Mouse (Mus musculus): ENCODE data around the gene Rab5if. TPM values are rescaled to one million over a fixed set of nuclear protein-coding genes. Genes with fewer than 3 reads are reported as not detected.
"Not testable (repeated sequence)": the region's sequence is repeated elsewhere in the genome, so short reads cannot be mapped to it uniquely, and the experiment has no call there.

Rab5if gene
- polyA plus RNA-seq, 1 experiment from 2014 or later: 176 TPM

GRCm38 (mm10) chr2:156894496-156895265 is 31.8 kb downstream of the Rab5if start:
- H3K4me3 ChIP-seq: no peak overlapping the region
- WGBS: 86% methylated on average over 15 of the region's 15 CpGs
- no peak overlapping the region for H3K9ac ChIP-seq (replicated peaks)

DNA sequence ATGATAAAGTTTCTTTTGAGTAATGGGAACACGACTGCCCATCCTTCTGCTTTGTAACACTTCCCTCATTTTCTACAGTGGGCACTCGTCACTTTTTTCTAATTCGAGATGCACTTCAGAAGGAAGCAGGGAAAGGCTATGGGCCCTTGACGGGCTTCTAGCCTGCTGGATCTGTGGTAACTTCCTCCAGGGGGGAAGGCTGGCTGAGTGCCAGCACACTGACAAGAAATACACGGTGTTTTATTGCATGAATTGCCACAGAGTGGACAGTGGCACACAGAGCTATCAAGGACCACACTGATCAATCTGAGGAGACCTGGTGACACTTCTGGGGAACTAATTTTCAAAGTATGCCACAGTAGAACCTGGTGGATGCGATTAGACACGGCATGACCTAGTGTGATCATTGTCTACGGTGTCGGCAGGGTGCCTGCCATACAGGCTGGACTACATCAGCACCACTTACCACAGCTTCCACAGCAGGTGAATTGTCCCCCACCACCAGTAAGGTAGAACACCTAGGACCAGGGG is 33.5 kb downstream of the Rab5if start:
- Histone ChIP-seq H3K4me3 (no peak overlapping the region), H3K9me3 (no peaks in the 10 kb centered on the region), H3K9ac (replicated peaks) (no peak overlapping the region), H3K4me1 (peaks cover 8% of the 10 kb centered on the region; the same call in 1 of the 2 replicates), H3K36me3 (no peaks in the 10 kb centered on the region), H3K27me3 (no peaks in the 10 kb centered on the region), H3K4me2 (replicated peaks) (no peak overlapping the region), H3K27ac (replicated peaks) (no peak overlapping the region)
- no peak for ATAC-seq (ENCODE audit: low FRiP score, low read depth)
- WGBS: 83% methylated on average over 9 of the region's 9 CpGs

More at GRCm38 (mm10) chr2:156894496-156895265, 31.8 kb downstream of the Rab5if start:
- Histone ChIP-seq H3K27ac (replicated peaks) (no peak overlapping the region), H3K4me1 (peaks cover 8% of the 10 kb centered on the region; the same call in 1 of the 2 replicates), H3K36me3 (no peaks in the 10 kb centered on the region), H3K9me3 (no peaks in the 10 kb centered on the region), H3K27me3 (no peaks in the 10 kb centered on the region), H3K4me2 (replicated peaks) (no peak overlapping the region)
- no peak for ATAC-seq (ENCODE audit: low FRiP score, low read depth)

DNA sequence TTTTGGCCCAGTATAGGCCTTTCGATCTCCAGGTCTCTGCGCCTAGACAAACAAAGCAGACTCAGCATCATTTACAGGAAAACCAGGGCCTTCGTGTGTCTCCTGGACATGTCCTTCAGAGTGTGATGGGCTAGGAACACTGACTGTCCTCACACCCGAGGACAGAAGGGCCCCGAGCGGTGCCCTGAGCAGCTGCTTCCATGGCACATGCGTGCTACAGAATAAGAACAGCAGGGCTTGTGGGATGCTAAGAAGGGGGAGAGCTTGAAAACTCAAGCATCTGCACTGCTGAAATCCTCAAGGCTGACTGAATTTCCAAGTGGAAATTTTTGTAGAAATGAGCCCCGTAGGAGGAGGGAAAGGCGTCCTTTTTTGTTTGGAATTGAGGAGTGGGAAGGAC is 34.1 kb downstream of the Rab5if start:
- H3K36me3 ChIP-seq: no peaks in the 10 kb centered on the region
- no peak overlapping the region for H3K27ac ChIP-seq (replicated peaks)
- H3K4me2 ChIP-seq (replicated peaks): no peak overlapping the region
- no peak overlapping the region for H3K9ac ChIP-seq (replicated peaks)
- H3K27me3 ChIP-seq: no peaks in the 10 kb centered on the region
- no peak overlapping the region for H3K4me3 ChIP-seq
- H3K9me3 ChIP-seq: no peaks in the 10 kb centered on the region
- peaks cover 5% of the 10 kb centered on the region; the same call in 1 of the 2 replicates for H3K4me1 ChIP-seq
- 89% methylated on average over 9 of the region's 9 CpGs for WGBS
- ATAC-seq (ENCODE audit: low FRiP score, low read depth): no peak

GRCm38 (mm10) chr2:156898374-156898773 is 35.4 kb downstream of the Rab5if start:
- Histone ChIP-seq H3K27ac (replicated peaks) (no peak overlapping the region), H3K27me3 (no peaks in the 10 kb centered on the region), H3K4me1 (no peaks in the 10 kb centered on the region), H3K4me3 (no peak overlapping the region), H3K4me2 (replicated peaks) (no peak overlapping the region), H3K9ac (replicated peaks) (no peak overlapping the region), H3K36me3 (no peaks in the 10 kb centered on the region), H3K9me3 (no peaks in the 10 kb centered on the region)
- no peak for ATAC-seq (ENCODE audit: low FRiP score, low read depth)
- 75% methylated on average over 4 of the region's 4 CpGs for WGBS

- Histone ChIP-seq H3K27me3 (no peaks in the 10 kb centered on the region), H3K9me3 (no peaks in the 10 kb centered on the region), H3K36me3 (no peaks in the 10 kb centered on the region), H3K4me1 (no peaks in the 10 kb centered on the region), H3K4me2 (replicated peaks) (no peak overlapping the region), H3K27ac (replicated peaks) (no peak overlapping the region), H3K4me3 (no peak overlapping the region), H3K9ac (replicated peaks) (no peak overlapping the region)
- 77% methylated on average over 4 of the region's 4 CpGs for WGBS
- ATAC-seq (ENCODE audit: low FRiP score, low read depth): no peak
These were observed 36.3 kb downstream of the Rab5if start for GRCm38 (mm10) chr2:156899184-156899583.

DNA sequence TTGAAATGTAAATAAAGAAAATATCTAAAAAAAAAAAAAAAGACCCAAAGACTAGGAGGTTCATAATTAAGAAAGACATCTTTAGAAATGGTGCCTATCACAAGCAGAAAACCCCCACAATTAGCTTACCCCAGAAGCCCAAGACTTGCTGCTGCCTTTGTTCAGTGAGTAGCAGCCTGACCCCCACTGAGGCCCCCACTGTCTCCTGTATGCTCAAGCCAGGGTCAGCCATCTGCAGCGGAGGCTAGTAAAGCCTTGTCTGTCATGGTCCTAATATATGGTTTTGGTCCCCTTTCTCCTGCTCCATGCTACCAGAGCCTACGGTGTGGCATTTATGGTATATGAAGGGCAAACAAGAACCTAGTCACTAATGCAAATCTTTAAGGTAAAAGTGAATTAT is 38.4 kb downstream of the Rab5if start:
- Histone ChIP-seq H3K36me3 (no peaks in the 10 kb centered on the region), H3K4me2 (replicated peaks) (no peak overlapping the region), H3K27me3 (no peaks in the 10 kb centered on the region), H3K4me1 (no peaks in the 10 kb centered on the region), H3K9ac (replicated peaks) (no peak overlapping the region), H3K9me3 (no peaks in the 10 kb centered on the region), H3K27ac (replicated peaks) (no peak overlapping the region), H3K4me3 (no peak overlapping the region)
- ATAC-seq (ENCODE audit: low FRiP score, low read depth): no peak
- WGBS: 70% methylated on average over 2 of the region's 2 CpGs

DNA sequence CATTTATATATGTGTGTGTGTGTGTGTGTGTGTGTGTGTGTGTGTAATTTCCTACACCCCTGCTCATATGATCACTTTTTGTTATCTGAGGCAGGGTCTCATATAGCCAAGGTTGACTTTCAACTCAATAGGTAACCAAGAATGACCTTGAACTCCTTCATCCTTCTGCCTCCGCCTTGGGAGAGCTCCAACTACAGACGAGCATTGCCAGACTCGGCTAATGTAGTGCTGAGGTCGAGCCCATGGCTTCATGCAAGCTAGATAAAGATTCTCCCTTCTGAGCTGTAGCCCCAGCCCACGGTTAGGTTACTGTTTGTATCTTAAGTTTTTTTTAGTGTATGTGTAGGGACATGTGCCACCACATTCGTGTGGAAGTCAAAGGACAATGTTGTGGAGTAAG is 39.0 kb downstream of the Rab5if start:
- no peak overlapping the region for H3K4me3 ChIP-seq
- 81% methylated on average over 6 of the region's 6 CpGs for WGBS
- no peak overlapping the region for H3K4me2 ChIP-seq (replicated peaks)
- H3K9ac ChIP-seq (replicated peaks): no peak overlapping the region
- ATAC-seq (ENCODE audit: low FRiP score, low read depth): no peak
- H3K27me3 ChIP-seq: no peaks in the 10 kb centered on the region
- no peaks in the 10 kb centered on the region for H3K36me3 ChIP-seq
- no peaks in the 10 kb centered on the region for H3K9me3 ChIP-seq
- no peaks in the 10 kb centered on the region for H3K4me1 ChIP-seq
- no peak overlapping the region for H3K27ac ChIP-seq (replicated peaks)

DNA sequence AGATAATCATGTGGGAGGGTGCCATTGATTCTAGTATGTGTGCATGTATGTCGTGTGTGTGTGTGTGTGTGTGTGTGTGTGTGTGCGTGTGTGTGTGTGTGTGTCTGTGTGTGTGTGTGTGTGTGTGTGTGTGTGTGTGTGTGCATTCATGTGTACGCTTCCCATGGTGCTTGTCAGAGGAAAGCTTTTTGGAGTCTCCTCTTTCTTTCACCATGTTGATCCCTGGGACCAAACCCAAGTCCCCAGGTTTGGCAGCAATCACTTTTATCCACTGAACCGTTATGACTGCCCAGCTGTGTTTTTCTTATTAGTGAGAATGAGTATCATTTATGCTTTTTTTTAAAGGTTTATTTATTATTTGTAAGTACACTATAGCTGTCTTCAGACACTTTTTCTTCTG is 39.5 kb downstream of the Rab5if start:
- H3K9me3 ChIP-seq; H3K4me1 ChIP-seq; H3K9ac ChIP-seq (replicated peaks); H3K27me3 ChIP-seq; H3K4me3 ChIP-seq; ATAC-seq (ENCODE audit: low FRiP score, low read depth); H3K27ac ChIP-seq (replicated peaks); H3K4me2 ChIP-seq (replicated peaks); H3K36me3 ChIP-seq: not testable (repeated sequence)
- 79% methylated on average over 4 of the region's 4 CpGs for WGBS

- H3K27me3 ChIP-seq: no peaks in the 10 kb centered on the region
- H3K27ac ChIP-seq (replicated peaks): no peak overlapping the region
- no peaks in the 10 kb centered on the region for H3K9me3 ChIP-seq
- WGBS: 44% methylated on average over 2 of the region's 2 CpGs
- ATAC-seq (ENCODE audit: low FRiP score, low read depth): no peak
- no peaks in the 10 kb centered on the region for H3K36me3 ChIP-seq
- no peaks in the 10 kb centered on the region for H3K4me1 ChIP-seq
- H3K9ac ChIP-seq (replicated peaks): no peak overlapping the region
- no peak overlapping the region for H3K4me2 ChIP-seq (replicated peaks)
- H3K4me3 ChIP-seq: no peak overlapping the region
These were observed 40.4 kb downstream of the Rab5if start for GRCm38 (mm10) chr2:156903367-156903766.

- H3K27ac ChIP-seq (replicated peaks): no peak overlapping the region
- H3K9ac ChIP-seq (replicated peaks): no peak overlapping the region
- no peak for ATAC-seq (ENCODE audit: low FRiP score, low read depth)
- H3K9me3 ChIP-seq: no peaks in the 10 kb centered on the region
- no peaks in the 10 kb centered on the region for H3K27me3 ChIP-seq
- no peaks in the 10 kb centered on the region for H3K36me3 ChIP-seq
- H3K4me2 ChIP-seq (replicated peaks): no peak overlapping the region
- WGBS: 28% methylated on average over 6 of the region's 6 CpGs
- H3K4me1 ChIP-seq: no peaks in the 10 kb centered on the region
- H3K4me3 ChIP-seq: no peak overlapping the region
These were observed 42.2 kb downstream of the Rab5if start for GRCm38 (mm10) chr2:156904976-156905717.

GRCm38 (mm10) chr2:156905931-156906330 is 43.0 kb downstream of the Rab5if start:
- not testable (repeated sequence) for H3K4me2 ChIP-seq (replicated peaks); ATAC-seq (ENCODE audit: low FRiP score, low read depth); H3K27ac ChIP-seq (replicated peaks); H3K27me3 ChIP-seq; H3K4me3 ChIP-seq; H3K36me3 ChIP-seq; H3K9ac ChIP-seq (replicated peaks); H3K4me1 ChIP-seq; H3K9me3 ChIP-seq
- WGBS: 36% methylated on average over 4 of the region's 4 CpGs

GRCm38 (mm10) chr2:156913191-156913590 is 50.3 kb downstream of the Rab5if start:
- WGBS: 84% methylated on average over 5 of the region's 5 CpGs
- Histone ChIP-seq H3K4me3 (no peak overlapping the region), H3K9me3 (no peaks in the 10 kb centered on the region), H3K27me3 (no peaks in the 10 kb centered on the region), H3K36me3 (no peaks in the 10 kb centered on the region), H3K4me2 (replicated peaks) (no peak overlapping the region), H3K4me1 (no peaks in the 10 kb centered on the region), H3K9ac (replicated peaks) (no peak overlapping the region), H3K27ac (replicated peaks) (no peak overlapping the region)
- ATAC-seq (ENCODE audit: low FRiP score, low read depth): no peak

All from midbrain, embryonic 12.5 days (tissue).